Mouse (Mus musculus): Measurements from ENCODE around the gene Chrna5. TPM values are rescaled to one million over a fixed set of nuclear protein-coding genes. Genes with fewer than 3 reads are reported as not detected.

Chrna5 gene
- polyA plus RNA-seq, 1 experiment, result not detected

DNA sequence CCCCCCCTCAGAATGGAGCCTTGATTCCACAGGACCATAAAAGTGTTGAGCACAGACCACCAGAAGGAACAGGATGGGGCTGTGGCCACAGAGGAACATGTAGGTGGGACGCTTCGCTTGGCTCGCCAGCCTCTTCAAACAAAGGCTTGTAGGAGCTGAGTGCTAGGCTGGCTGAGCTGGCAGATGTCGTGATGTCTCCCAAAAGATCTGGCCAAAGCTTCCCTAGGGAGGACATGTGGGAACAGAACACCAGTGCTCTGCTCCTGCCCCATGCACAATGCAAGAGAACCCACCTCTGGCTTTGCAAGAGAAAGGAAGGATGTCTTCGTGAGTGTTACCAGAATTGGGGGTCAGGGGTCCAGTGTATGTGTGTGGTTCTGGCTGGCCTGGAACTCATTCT is 42.6 kb downstream of the Chrna5 start:
- no peak for DNase-seq
- H3K27ac ChIP-seq (ENCODE audit: insufficient read depth, low read depth, low read length), result no peak overlapping the region
- no peaks in the 10 kb centered on the region for H3K27me3 ChIP-seq (replicated peaks; ENCODE audit: control insufficient read depth, insufficient read depth, low read length)
- TF ChIP-seq CTCF (conservative IDR thresholded peaks at IDR 0.05; ENCODE audit: insufficient read depth, insufficient read length, low read depth, low read length) (no peak), POLR2A (IDR thresholded peaks at IDR 0.05; ENCODE audit: low read depth, low read length) (no peak)
- H3K4me3 ChIP-seq (ENCODE audit: insufficient read depth, low read depth, low read length), result no peak overlapping the region
- H3K4me1 ChIP-seq (ENCODE audit: control insufficient read depth, insufficient read depth, low read length), result no peaks in the 10 kb centered on the region
- WGBS, result 83% methylated on average over 5 of the region's 5 CpGs
- H3K36me3 ChIP-seq (ENCODE audit: control insufficient read depth, insufficient read depth, low read length), result no peaks in the 10 kb centered on the region

- Histone ChIP-seq H3K4me1 (ENCODE audit: control insufficient read depth, insufficient read depth, low read length) (no peaks in the 10 kb centered on the region), H3K27me3 (replicated peaks; ENCODE audit: control insufficient read depth, insufficient read depth, low read length) (no peaks in the 10 kb centered on the region), H3K27ac (ENCODE audit: insufficient read depth, low read depth, low read length) (no peak overlapping the region), H3K36me3 (ENCODE audit: control insufficient read depth, insufficient read depth, low read length) (no peaks in the 10 kb centered on the region), H3K4me3 (ENCODE audit: insufficient read depth, low read depth, low read length) (no peak overlapping the region)
- DNase-seq, result peak; percentile 80
- 45% methylated on average over 13 of the region's 13 CpGs for WGBS
- TF ChIP-seq CTCF (conservative IDR thresholded peaks at IDR 0.05; ENCODE audit: insufficient read depth, insufficient read length, low read depth, low read length) (peak; percentile 80), POLR2A (IDR thresholded peaks at IDR 0.05; ENCODE audit: low read depth, low read length) (no peak)
Observed at GRCm38 (mm10) chr9:55023902-55024583, 43.4 kb downstream of the Chrna5 start.

DNA sequence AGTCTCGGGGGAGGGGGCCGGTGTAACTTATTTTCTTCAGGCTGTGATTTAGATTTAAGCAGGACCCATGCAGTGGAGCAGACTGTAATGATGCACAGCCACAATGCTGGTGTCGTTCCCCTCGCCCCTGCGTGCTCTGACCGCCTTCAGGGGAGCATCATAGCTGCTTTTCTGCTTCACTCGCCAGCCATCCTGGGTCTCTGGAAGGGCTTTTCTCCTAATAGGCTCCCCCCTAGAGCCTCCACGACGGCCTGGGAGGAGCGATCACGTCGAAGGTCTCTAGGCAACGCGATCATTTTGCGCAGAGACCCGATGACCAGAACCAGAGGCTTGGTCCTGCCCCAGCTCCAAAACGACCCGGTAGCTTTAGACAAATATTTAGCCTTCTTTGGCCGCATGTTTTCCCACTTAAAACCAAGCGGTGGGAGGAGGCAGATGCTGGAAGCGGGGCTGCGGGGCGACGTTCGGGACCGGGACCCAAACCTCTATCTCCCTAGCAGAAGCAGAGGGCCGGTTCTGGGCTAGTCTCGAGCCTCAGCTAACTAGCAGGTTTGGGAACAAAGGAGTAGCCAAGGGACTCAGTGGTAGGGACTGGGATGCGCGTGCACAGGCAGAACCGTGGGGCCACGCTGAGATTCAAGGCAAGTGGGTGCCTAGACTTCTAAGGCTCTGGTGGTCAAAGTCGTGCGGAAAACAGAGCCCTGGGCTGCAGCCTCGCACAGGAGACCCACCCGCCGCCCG is 45.0 kb downstream of the Chrna5 start:
- TF ChIP-seq POLR2A (IDR thresholded peaks at IDR 0.05; ENCODE audit: low read depth, low read length), result no peak
- no peak for TF ChIP-seq CTCF (conservative IDR thresholded peaks at IDR 0.05; ENCODE audit: insufficient read depth, insufficient read length, low read depth, low read length)
- no peaks in the 10 kb centered on the region for H3K27me3 ChIP-seq (replicated peaks; ENCODE audit: control insufficient read depth, insufficient read depth, low read length)
- 15% methylated on average over 38 of the region's 38 CpGs for WGBS
- H3K36me3 ChIP-seq (ENCODE audit: control insufficient read depth, insufficient read depth, low read length), result no peaks in the 10 kb centered on the region
- no peaks in the 10 kb centered on the region for H3K4me1 ChIP-seq (ENCODE audit: control insufficient read depth, insufficient read depth, low read length)
- DNase-seq, result no peak
- no peak overlapping the region for H3K27ac ChIP-seq (ENCODE audit: insufficient read depth, low read depth, low read length)
- no peak overlapping the region for H3K4me3 ChIP-seq (ENCODE audit: insufficient read depth, low read depth, low read length)

- H3K27me3 ChIP-seq (replicated peaks; ENCODE audit: control insufficient read depth, insufficient read depth, low read length), result no peaks in the 10 kb centered on the region
- H3K27ac ChIP-seq (ENCODE audit: insufficient read depth, low read depth, low read length), result no peak within 1 kb of the TSS
- no peak for TF ChIP-seq POLR2A (IDR thresholded peaks at IDR 0.05; ENCODE audit: low read depth, low read length)
- no peak for TF ChIP-seq CTCF (conservative IDR thresholded peaks at IDR 0.05; ENCODE audit: insufficient read depth, insufficient read length, low read depth, low read length)
- H3K4me3 ChIP-seq (ENCODE audit: insufficient read depth, low read depth, low read length), result no peak within 1 kb of the TSS
- 2% methylated on average over 39 of the region's 39 CpGs for WGBS
- H3K36me3 ChIP-seq (ENCODE audit: control insufficient read depth, insufficient read depth, low read length), result no peaks in the 10 kb centered on the region
- no peak for DNase-seq
- no peaks in the 10 kb centered on the region for H3K4me1 ChIP-seq (ENCODE audit: control insufficient read depth, insufficient read depth, low read length)
Observed at GRCm38 (mm10) chr9:55026275-55026663, 45.6 kb downstream of the Chrna5 start, which contains the start of gene Chrna3. Chrna3 (minus strand) TSS chr9:55026562.

- H3K4me1 ChIP-seq (ENCODE audit: control insufficient read depth, insufficient read depth, low read length), result no peaks in the 10 kb centered on the region
- no peak overlapping the region for H3K27ac ChIP-seq (ENCODE audit: insufficient read depth, low read depth, low read length)
- DNase-seq, result no peak
- WGBS, result 68% methylated on average over 6 of the region's 6 CpGs
- TF ChIP-seq CTCF (conservative IDR thresholded peaks at IDR 0.05; ENCODE audit: insufficient read depth, insufficient read length, low read depth, low read length), result no peak
- TF ChIP-seq POLR2A (IDR thresholded peaks at IDR 0.05; ENCODE audit: low read depth, low read length), result no peak
- H3K4me3 ChIP-seq (ENCODE audit: insufficient read depth, low read depth, low read length), result no peak overlapping the region
- no peaks in the 10 kb centered on the region for H3K36me3 ChIP-seq (ENCODE audit: control insufficient read depth, insufficient read depth, low read length)
- no peaks in the 10 kb centered on the region for H3K27me3 ChIP-seq (replicated peaks; ENCODE audit: control insufficient read depth, insufficient read depth, low read length)
Observed at GRCm38 (mm10) chr9:55031435-55032167, 50.9 kb downstream of the Chrna5 start.

DNA sequence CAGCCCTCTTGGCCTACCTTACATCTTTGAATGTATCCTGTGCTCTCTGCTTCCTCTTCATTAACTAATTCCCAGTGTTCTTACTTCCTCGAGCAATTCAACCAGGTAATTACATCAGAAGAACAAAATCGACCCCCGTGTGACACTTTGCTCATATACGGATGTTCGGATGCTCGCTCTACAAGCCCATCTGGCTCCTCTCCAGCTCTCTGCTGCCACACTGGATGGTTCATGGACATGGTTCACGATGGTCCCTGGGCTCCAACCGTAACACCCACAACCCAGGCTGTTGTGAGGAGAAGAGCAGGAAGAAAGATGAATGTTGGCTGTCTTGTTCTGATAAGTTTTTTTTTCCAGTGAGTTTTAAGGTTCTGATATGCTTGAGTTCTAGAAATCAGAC is 58.3 kb downstream of the Chrna5 start:
- Histone ChIP-seq H3K36me3 (ENCODE audit: control insufficient read depth, insufficient read depth, low read length) (no peaks in the 10 kb centered on the region), H3K27ac (ENCODE audit: insufficient read depth, low read depth, low read length) (no peak overlapping the region), H3K4me1 (ENCODE audit: control insufficient read depth, insufficient read depth, low read length) (no peaks in the 10 kb centered on the region), H3K27me3 (replicated peaks; ENCODE audit: control insufficient read depth, insufficient read depth, low read length) (no peaks in the 10 kb centered on the region), H3K4me3 (ENCODE audit: insufficient read depth, low read depth, low read length) (no peak overlapping the region)
- DNase-seq, result no peak
- 61% methylated on average over 8 of the region's 8 CpGs for WGBS
- TF ChIP-seq CTCF (conservative IDR thresholded peaks at IDR 0.05; ENCODE audit: insufficient read depth, insufficient read length, low read depth, low read length), result no peak
- TF ChIP-seq POLR2A (IDR thresholded peaks at IDR 0.05; ENCODE audit: low read depth, low read length), result no peak

- TF ChIP-seq CTCF (conservative IDR thresholded peaks at IDR 0.05; ENCODE audit: insufficient read depth, insufficient read length, low read depth, low read length), result no peak
- TF ChIP-seq POLR2A (IDR thresholded peaks at IDR 0.05; ENCODE audit: low read depth, low read length), result no peak
- 71% methylated on average over 5 of the region's 5 CpGs for WGBS
- no peaks in the 10 kb centered on the region for H3K4me1 ChIP-seq (ENCODE audit: control insufficient read depth, insufficient read depth, low read length)
- H3K36me3 ChIP-seq (ENCODE audit: control insufficient read depth, insufficient read depth, low read length), result no peaks in the 10 kb centered on the region
- H3K4me3 ChIP-seq (ENCODE audit: insufficient read depth, low read depth, low read length), result no peak overlapping the region
- DNase-seq, result no peak
- H3K27ac ChIP-seq (ENCODE audit: insufficient read depth, low read depth, low read length), result no peak overlapping the region
- no peaks in the 10 kb centered on the region for H3K27me3 ChIP-seq (replicated peaks; ENCODE audit: control insufficient read depth, insufficient read depth, low read length)
Observed at GRCm38 (mm10) chr9:55039983-55040382, 59.3 kb downstream of the Chrna5 start.
